Mouse (Mus musculus) left cerebral cortex, adult 6 months (tissue): ENCODE results near the gene Dynlt1f. TPM values are rescaled to one million over a fixed set of nuclear protein-coding genes. Genes with fewer than 3 reads are reported as not detected.

Source experiments
- long read RNA-seq, 2 experiments: library from polyadenylated mRNA; unstranded; transcript quantifications; one replicate each; pipeline ENCODE4 v2.0.0; 2019 to 2020
- polyA plus RNA-seq: library from polyadenylated mRNA; unstranded; fragments of <200 nt; fragmentation: Nextera tagmentation; gene quantifications from 2 replicates; pipeline ENCODE4 v1.2.3, GENCODE M21; 2021

The Dynlt1f gene
- 16.6 and 16.9 TPM in 2 replicates for polyA plus RNA-seq
- long read RNA-seq, experiment 1, partial matches to known transcripts, result 1 of 5 reads
- long read RNA-seq, experiment 1, other reads (novel, unspliced or antisense), result 3 of 5 reads
- long read RNA-seq, experiment 2, partial matches to known transcripts, result 1 of 9 reads
- long read RNA-seq, experiment 2, other reads (novel, unspliced or antisense), result 4 of 9 reads

DNA sequence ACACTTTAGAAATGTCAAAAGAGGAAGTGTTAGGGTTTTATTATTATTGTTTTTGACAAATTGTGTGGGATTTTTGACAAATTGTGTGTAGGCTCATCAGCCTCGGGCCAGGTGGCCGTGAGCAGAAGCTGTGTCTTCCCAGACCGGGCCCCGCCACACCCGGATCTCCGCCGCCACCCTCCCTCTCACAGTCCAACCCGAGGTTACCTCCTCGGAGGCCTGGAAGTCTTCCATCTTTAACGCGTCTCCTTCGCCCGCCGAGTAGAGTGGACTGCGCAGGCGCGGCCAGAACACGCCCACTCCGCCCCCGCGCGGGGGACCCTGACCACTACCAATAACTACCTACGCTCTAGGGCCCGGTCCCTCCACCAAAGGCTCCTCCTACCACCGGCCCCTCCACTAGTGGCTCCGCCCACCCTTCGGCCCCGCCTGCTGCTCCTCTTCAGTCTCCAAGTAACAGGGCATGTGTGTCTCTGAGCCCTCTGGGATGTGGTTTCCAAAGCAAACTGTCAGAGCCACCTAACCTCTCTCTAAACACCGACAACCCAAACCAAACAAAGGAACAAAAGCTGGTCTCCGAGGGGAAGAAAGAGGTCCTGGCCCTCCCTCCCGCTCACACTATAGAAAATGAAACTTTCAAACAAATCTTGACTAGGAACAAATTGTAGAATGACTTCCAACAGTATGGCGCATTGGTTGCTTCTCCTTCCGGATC is at the start of gene Dynlt1f:
Gene Dynlt1f (minus strand): TSS at position 334 of the 715 bp plus-strand sequence.

DNA sequence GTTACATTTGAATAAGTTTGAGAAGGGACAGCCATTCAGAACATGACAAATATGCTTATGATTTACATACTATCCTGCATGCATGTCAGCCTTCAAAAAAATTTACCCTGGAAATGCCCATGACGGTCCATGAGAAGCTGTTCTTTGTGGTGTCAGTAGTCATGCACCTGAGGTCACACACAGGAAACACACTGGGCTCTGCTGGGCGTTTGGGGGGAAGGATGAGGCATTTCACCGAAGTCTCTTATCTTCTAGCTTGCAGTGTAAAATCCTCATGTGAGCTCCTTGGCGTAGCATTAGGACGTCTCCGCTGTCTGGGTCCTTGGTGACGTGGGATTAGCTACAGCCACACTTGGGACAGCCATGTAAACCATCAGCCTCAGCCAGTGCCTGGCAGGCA is 3.1 kb upstream of the Dynlt1f start, which contains the start of gene Sytl3:
Gene Sytl3 (plus strand): TSS at position 293 of the 400 bp plus-strand sequence.

DNA sequence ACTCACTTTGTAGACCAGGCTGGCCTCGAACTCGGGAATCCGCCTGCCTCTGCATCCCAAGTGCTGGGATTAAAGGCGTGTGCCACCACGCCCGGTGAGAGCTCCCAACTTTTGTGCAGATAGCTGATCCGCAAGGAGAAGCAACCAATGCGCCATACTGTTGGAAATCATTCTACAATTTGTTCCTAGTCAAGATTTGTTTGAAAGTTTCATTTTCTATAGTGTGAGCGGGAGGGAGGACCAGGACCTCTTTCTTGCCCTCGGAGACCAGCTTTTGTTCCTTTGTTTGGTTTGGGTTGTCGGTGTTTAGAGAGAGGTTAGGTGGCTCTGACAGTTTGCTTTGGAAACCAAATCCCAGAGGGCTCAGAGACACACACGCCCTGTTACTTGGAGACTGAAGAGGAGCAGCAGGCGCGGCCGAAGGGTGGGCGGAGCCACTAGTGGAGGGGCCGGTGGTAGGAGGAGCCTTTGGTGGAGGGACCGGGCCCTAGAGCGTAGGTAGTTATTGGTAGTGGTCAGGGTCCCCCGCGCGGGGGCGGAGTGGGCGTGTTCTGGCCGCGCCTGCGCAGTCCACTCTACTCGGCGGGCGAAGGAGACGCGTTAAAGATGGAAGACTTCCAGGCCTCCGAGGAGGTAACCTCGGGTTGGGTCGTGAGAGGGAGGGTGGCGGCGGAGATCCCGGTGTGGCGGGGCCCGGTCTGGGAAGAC is 54.3 kb downstream of the Dynlt1f start, which contains the start of gene Dynlt1c:
Gene Dynlt1c (plus strand): TSS at position 468 of the 708 bp plus-strand sequence.

Other genes starting within 250 kb of the Dynlt1f start
- gene Dynlt1b, start 225.8 kb downstream of the Dynlt1f start, polyA plus RNA-seq, result 35.7 and 76.8 TPM in 2 replicates
- gene Dynlt1c, start 54.2 kb downstream of the Dynlt1f start, polyA plus RNA-seq, result 0.32 and 0.75 TPM in 2 replicates
- gene Sytl3, start 3.2 kb upstream of the Dynlt1f start, polyA plus RNA-seq, result 0.14 TPM in 1 of 2 replicates, not detected in the other
- 19.0 and 20.3 TPM in 2 replicates for gene Ezr, start 126.9 kb upstream of the Dynlt1f start, polyA plus RNA-seq